Mouse (Mus musculus) layer of hippocampus, postnatal 36 days (tissue): ENCODE measurements around the gene Sf1. TPM values are rescaled to one million over a fixed set of nuclear protein-coding genes. Genes with fewer than 3 reads are reported as not detected.

Experiments
- DNase-seq, 2 experiments: peaks; one replicate each; pipeline ENCODE4 v3.0.0; 2022
- total RNA-seq, 2 experiments: library from RNA; stranded (reverse); gene quantifications; 2 replicates each; pipeline ENCODE4 v1.2.3; 2021

Gene Sf1
- total RNA-seq, 2 experiments from 2014 or later, result 188 to 222 TPM

DNA sequence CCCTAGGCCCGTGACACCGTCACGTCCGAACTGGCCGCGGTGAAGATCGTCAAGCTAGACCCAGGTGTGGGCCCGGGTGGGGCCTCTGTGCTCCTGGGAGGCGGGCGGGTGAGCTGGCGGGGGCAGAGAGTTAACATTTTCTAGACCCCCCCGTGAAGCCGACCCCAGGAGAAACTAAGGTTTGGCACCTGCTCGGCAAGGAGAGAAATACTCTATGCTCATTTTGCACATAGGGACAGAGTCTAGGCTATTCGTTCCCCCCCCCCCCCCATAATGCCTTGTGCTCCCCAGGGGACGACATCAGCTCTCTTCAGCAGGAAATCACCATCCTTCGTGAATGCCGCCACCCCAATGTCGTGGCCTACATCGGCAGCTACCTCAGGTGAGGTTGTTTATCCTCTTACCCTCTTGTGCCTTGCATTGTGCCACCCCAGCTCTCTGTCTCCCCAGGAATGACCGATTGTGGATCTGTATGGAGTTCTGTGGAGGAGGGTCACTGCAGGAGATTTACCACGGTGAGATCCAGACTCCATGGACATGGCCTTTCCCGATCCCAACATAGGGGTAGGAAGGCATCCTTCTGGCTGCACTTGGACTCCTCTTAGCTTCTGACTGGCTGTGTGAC is 21.9 kb upstream of the Sf1 start:
- DNase-seq, result no peak

DNA sequence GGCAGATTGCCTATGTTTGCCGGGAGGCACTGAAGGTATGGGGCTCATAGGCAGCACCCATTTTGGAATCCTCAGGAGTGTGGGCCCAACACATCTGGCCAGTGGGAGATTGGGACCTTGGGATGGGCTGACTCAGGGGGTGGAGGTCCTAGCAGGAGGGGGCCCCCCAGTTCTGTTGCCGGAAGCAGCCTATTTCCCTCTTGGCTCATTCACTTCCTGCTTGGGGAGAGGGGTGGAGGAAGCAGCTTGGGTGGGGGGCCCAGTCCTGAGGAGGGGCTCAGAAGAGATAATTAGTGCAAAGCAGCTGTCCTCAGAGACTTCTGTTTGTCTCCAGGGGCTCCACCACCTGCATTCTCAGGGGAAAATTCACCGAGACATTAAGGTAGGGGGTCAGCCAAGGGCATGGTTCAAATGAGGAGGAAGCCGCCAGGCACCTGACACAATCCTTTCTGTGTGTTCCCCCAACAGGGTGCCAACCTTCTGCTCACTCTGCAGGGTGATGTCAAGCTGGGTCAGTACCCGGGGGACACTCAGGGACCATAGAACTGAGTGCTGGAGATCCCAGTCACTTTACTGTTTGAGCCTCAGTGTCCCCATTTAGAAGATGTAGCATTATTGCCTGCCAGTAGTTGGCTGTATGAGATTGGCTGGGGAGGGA is 21.1 kb upstream of the Sf1 start:
- no peak for DNase-seq

GRCm38 (mm10) chr19:6343066-6343925 is 20.2 kb upstream of the Sf1 start:
- DNase-seq, result no peak

GRCm38 (mm10) chr19:6343996-6344395 is 19.5 kb upstream of the Sf1 start:
- no peak for DNase-seq

- no peak for DNase-seq
Observed at GRCm38 (mm10) chr19:6346023-6346422, 17.5 kb upstream of the Sf1 start.

- no peak for DNase-seq
Observed at GRCm38 (mm10) chr19:6346661-6347060, 16.8 kb upstream of the Sf1 start.

- DNase-seq, result no peak
Observed at GRCm38 (mm10) chr19:6347615-6348014, 15.9 kb upstream of the Sf1 start.

GRCm38 (mm10) chr19:6348717-6349116 is 14.8 kb upstream of the Sf1 start:
- DNase-seq, result no peak

- DNase-seq, result no peak
Observed at GRCm38 (mm10) chr19:6349215-6349983, 14.1 kb upstream of the Sf1 start.

DNA sequence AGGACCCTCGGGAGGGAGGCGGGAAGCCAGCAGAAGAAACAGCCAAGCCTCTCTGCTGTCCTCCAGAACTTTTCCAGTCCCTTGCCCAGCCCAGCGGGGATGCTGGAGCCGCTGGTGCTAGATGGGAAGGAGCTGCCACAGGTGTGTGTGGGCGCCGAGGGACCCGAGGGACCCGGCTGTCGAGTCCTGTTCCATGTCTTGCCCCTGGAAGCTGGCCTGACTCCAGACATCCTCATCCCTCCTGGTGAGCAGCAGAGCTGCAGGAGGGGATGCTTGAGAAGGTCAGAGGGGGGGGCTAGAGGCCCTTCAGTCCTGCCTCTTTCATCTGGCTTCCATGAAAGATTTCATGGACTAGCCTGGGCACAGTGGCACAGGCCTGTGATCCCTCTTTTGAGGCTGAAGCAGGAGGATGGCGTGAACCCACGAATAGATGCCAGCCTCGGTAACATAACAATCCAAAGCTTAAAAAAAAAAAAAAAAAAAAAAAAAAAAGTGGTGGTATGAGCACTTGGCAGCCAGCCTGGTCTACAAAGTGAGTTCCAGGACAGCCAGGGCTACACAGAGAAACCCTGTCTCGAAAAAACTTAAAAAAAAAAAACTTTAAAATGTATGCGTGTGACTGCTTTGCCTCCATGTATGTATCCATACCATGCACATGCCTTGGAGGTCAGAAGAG is 11.9 kb upstream of the Sf1 start:
- no peak for DNase-seq

GRCm38 (mm10) chr19:6352107-6352505 is 11.4 kb upstream of the Sf1 start:
- DNase-seq, result no peak

- no peak for DNase-seq
Observed at GRCm38 (mm10) chr19:6354030-6354429, 9.5 kb upstream of the Sf1 start.

DNA sequence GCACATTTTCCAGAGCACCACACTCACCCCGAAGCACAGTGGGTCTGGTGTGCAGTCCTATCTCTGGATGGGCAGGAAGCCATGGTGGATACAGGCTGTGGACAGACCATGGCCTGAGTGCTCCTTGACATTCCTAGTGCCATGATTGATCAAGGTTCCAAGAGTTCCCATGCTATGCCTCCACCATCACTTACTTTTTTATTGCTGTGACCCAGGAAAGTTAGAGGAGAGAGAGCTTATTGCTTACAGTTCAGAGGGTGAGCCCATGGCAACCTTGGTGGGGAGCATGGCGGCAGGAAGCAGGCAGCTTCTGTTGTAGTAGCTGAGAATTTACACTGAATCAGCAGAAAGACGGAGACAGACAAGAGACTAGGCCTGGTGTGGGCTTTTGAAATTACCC is 2.2 kb upstream of the Sf1 start:
- no peak for DNase-seq

DNA sequence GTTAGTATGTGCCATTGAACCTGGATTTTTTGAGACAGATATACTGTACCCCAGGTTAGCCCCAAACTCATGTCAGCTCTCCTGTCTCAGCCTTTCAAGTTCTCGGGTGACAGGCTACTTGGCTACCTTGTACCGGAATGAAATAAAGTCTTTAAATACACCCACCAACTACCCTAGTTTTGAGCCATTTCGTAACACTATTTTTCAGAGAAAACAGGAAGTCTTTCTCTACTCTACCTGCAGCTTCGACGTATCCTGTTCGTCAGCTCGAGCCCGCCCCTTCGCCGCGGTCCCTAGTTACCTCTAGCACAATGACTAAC is 439 bp upstream of the Sf1 start:
- no peak for DNase-seq

DNA sequence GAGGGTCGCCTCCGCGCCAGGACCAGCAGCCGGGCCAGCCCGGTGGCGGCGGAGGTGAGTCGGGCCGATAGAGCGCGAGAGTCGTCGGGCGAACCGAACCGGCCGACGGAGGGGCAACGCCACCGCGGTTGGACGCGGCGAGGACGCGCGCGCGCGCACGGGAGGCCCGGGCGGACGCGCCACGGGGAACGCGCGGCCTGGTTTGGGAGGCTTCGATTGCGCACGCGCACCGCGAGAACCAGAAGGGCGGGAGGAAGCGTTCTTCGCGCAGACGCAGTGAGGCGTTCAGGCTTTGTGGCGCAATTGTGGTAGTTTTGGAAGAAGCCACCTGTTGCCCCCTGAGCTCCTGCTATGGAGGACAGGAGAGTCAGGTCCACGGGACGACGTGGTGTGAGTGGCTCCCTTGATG is 831 bp downstream of the Sf1 start:
- DNase-seq, result peak; percentile 90 to 92

GRCm38 (mm10) chr19:6364842-6365241 is 1.4 kb downstream of the Sf1 start:
- no peak for DNase-seq

DNA sequence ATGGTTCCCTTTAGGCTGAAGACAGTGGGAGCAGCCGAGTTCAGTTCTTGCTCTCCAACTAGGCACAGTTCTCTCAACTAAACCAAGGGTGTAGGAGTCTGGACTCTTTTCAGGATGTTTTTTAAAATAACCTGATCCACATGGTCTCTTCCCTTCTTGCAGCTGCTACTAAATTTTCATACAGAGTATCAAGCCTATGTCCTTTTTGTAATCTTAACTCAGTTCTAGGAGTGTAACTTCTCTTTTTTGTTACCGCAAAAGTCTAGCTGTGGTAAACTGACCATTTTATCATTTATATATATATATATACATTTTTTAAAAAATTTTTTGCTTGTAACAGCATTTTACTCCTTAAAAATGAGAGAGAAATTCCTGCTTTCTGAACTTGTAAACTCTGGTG is 6.7 kb downstream of the Sf1 start:
- DNase-seq, result no peak

- no peak for DNase-seq
Observed at GRCm38 (mm10) chr19:6372433-6372832, 8.9 kb downstream of the Sf1 start.

DNA sequence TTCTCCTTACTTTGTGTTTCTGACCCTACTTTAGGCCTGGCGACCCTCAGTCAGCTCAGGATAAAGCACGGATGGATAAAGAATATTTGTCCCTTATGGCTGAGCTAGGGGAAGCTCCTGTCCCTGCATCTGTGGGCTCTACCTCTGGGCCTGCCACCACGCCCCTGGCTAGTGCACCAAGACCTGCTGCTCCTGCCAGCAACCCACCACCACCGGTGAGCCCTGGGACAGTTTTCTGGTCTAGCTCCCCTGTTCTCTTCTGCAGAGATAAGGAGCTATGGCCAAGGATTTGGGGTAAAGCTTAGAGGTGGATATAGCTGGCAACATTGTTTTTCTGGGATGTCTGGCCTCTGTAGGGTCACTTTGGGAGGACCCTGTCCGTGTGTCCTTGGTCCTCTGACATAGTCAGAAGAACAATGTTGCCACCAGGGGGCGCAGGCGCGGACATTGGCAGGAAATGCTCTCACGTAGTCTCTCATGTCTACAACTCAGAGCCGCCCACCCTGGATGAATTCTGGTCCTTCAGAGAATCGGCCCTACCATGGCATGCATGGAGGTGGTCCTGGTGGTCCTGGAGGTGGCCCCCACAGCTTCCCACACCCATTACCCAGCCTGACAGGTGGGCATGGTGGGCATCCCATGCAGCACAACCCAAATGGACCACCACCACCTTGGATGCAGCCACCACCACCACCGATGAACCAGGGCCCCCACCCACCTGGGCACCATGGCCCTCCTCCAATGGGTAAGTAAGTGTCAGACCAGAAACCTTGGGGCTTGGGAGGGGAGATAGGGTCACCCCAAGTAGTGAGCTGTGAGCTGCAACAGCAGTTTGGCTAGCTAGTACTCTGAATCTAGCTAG is 10.3 kb downstream of the Sf1 start:
- peak; percentile 47 to 64 for DNase-seq

- DNase-seq, result no peak
Observed at GRCm38 (mm10) chr19:6374571-6374970, 11.1 kb downstream of the Sf1 start.
